Mouse (Mus musculus) yolk sac, embryonic 10.5 days (tissue): ENCODE data around the gene Rgn.

Source experiments
- DNase-seq: peaks from one replicate; pipeline ENCODE4 v3.0.0-alpha.2; 2017; ENCODE audit warnings: low spot score

The Rgn gene

DNA sequence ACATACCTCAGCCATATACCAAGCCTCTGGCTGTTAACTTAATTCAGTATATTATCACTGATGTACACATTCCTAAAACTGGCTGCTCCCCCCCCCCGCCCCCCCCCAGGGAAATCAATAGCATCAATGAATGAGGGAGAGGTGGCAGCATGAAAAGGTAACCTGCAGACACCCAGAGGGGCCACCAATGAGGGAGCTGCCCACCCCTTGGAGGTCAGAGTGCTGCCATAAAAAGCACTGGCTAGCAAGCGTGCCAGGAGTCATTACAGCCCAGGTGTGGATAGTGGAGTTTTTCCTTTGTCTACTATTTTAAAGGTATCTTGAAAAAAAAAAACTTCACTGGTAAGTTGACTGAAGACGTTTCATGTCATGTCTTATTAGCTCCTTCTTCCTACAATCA, at the start of gene Rgn:
Rgn (plus strand) TSS at position 256 of the 400 bp plus-strand sequence.
- DNase-seq, result no peak

DNA sequence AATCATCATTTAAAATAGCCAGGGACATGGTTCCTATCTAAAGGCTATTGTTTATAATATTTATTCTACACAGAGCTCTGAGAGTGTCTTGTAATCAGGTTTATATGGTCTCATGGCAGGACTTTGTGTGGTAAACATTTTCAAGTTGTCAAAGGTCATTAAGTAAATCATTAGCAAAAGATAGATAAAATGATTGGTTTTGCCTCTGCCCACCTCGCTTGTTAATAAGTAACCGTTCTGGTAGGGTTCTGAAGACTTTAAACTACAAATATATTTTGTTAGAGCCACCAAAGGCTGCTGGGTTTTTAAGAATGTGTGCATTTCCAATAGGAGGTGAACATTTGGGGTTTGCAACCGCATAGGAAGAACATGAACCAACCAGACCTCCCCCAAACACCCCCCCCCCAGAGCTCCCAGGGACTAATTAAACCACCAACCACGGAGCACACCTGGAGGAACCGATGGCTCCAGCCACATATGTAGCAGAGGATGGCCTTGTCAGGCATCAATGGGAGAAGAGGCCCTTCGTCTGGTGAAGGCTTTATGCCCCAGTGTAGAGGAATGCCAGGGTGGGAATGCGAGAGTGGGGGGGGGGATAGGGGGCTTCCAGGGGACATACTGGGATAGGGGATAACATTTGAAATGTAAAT, 29.2 kb upstream of the Rgn start:
- DNase-seq, result peak; percentile 47

DNA sequence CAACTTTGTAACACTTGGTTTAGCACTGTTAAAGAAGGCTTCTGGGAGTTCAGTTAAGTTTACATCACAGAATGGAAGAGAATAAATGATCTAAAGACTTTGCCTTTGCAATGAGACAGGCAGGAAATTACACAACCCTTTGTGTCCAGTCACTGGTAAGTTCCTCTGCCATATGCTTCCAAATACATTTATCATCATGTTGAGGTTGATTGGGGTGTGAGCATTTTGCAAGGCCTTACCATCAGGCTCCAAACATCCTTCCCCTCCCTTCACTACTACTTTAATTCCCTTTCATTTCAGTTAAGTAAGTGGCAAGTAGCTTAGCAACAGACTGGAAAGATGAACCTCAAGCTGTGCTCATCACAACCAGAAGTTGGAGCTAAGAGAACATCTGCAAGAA, 28.0 kb upstream of the Rgn start:
- DNase-seq, result no peak

DNA sequence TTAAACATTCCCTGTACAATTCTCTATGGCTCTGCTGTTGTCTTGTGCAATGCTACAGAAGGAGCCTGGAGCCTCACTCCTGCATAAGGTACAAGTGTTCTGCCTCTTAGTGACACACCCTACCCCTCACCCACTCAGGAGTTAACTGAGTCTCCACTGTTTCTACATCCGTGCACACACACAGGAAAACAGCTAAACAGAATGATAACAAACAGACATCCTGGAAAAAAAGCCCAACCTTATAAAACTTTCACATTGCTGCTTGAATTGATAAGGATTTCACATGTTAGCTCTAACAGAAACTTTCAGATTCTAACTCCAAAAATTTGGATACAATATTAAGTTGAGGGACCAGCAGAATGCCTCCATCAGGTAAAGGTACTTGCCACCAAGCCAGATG, 17.0 kb upstream of the Rgn start:
- DNase-seq, result no peak

DNA sequence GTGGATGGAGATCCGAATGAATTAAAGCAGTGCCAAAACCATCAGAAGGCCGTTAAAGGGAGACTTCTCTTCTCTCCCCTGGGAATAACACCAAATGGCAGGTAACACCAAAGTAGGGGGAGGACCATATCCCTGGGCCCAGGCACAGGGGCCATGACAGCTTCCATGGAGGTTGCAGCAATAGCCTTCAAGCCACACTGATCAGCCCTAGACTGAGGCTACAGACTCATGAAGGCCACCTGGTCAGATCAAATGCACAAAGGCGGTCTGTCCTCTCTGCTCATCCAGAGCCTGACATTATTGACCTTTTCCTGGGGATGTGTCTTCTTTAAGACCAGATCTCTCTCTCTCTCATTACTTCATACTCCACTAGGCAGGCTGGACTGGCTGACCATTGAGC, 5.7 kb upstream of the Rgn start:
- no peak for DNase-seq

DNA sequence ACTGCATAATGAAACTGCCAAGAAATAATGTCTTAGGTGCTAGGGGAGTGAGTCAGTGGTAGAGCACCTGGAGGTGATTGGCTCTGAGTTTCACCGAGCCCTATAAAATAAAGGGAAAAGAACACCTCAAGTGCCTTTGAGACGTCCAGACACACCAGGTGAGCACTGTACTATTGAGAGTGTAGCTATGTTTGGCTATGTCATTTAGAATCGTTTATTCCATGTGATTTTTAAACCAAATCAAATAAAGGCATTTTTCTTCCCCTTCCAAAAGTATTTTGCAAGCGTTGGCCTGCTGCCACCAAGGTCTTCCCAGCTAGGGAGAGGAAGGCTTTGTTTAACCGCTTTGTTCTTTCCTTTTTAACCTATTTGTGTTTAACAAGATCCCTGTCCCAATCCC, 2.0 kb upstream of the Rgn start:
- no peak for DNase-seq

DNA sequence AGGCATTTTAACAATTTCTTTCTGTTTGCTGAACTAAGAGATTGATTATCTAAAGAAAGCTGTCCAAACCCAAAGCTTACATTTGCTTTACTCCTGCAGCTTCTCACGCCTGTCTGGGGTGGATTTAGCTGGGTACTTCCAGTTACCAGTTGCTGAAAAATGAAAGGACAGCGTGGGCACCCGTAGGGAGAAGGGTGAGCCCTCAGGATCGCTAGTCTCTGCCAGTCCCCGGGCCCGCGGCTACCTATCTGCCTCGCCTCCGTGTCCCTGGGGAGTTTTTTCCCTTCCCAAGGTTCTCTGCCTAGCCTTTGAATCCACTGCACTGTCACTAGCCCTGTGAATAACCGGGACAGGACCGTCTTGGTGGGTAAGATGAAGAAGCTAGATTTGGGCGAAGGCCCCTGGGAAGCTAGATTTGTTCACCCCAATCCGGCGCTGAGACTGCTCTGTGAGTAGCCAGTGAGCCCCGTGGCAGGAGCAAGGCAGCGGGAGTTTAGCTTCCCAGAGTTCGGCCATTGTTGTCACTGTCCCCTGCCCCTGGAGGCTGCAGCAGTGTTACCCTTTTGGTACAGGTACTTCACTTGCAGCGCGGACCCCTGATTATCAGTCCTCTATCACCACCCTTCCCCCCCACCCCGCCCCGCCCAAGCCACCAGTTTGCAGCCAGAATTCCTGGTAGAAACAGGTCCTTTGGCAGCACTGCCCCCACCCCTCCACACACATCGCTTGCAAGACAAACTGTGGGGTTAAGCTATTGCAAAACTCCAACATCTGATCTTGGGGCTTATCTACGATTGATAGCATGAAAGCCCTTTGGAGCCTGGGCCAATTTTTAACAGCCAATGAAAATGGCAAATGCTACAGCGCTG, 1.3 kb upstream of the Rgn start:
- DNase-seq, result peak; percentile 77

DNA sequence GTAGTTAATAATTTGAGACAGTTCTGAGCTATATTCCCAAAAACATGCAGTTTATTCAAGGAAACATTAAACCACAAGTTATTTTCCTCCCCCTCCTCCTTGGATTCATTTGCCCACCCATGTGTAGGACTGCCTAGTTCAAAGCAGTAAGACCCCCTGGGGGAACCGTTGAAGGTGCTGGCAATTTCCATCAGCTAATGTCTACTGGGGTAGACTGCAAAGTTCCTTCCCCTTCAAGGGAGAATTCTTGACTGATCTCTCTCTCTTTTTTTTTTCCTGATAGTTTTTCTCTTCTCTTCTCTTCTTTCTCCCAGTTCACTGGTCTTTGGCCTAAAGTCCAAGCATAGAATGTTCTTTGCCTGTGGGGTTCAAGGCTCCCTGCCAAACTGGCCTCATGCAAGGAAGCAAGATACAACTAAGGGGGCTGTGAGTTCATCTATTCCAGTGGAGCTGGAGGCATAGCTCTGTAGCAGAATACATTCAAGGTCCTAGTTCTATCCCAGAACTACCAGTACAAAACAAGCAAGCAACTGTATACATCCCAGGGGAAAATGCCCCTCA, 627 bp upstream of the Rgn start:
- DNase-seq, result no peak

DNA sequence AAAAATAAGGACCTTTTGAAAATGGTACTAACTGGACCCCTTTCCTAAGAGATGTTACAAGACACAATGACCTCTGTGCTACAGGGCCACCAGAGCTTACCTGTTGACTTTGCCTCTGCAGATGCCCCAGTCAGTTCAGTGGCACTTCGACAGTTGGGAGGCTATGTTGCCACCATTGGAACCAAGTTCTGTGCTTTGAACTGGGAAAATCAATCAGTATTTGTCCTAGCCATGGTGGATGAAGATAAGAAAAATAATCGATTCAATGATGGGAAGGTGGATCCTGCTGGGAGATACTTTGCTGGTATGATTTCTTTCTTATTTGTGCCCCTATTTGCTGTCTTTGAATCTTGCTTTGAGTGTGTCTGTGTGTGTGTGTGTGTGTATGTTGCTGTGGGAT, 2.6 kb downstream of the Rgn start:
- no peak for DNase-seq

DNA sequence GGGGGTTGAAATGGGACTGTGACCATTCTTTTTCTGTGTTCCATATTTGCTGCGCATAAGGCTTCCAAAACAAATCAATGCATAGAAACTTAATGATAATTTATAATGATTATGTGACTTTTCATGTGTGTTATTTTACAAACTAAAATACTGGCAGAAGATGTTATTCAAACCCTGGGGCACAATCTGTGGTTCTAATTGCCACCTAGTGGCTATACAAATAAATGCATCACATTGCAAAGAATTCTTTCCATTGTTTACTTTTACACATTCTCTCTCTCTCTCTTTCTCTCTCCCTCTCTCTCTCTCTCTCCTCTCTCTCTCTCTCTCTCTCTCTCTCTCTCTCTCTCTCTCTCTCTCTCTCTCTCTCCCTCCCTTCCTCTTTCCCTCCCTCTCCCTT, 12.3 kb downstream of the Rgn start:
- DNase-seq, result no peak

DNA sequence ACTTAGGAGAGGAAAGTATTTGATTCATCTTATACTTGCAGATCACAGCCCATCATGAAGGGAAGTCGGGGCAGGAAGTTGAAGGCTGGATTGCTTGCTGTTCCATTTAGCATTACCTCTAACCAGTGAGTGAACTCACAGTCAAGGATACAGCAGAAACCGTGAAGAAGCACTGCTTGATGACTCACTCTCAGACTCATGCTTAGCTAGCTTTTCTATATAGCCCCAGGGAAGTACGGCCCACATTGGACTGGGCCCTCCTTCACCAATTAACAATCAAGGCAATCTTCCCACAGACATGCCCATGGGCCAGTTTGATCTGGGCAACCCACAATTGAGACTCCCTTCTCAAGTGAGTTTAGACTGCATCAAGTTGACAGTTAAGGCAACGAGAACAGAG, 14.4 kb downstream of the Rgn start:
- no peak for DNase-seq

DNA sequence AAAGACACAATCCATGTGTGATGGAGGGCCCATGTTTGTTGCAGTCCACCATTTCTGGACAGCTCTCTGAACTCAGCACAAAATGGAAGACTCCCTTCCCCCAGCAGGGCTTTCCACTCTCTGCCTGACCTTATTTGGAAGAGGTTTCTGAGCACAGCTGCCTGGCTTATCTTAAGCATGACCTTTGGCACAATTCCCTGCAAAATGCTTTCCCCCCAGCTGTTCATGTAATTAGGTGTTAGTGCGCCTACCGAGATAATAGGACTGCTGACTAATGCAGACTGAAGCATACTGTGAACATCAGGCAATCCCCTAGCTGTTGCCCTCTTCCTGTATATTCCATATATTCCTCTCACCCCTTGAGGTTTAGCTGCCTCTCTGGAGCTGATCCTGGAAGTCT, 21.4 kb downstream of the Rgn start:
- DNase-seq, result peak; percentile 80

DNA sequence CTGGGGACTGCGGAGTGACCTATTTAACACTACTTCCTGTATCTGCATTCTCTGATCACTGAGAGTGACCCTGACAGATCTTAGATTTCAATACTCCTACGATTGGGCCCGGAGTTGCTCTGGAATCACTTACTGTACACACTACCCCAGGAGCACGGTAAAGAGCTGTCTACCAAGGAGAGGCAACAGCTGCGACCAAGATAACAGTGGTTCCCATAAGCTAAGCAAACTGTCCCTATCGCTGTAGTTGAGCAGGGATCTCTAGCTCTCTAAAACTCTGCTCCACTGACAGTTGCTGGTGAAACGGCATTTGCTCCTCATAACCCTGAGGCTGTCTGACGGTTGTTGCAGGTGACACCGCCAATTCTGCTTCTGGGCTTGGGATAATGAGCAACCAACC, 23.1 kb downstream of the Rgn start:
- no peak for DNase-seq

DNA sequence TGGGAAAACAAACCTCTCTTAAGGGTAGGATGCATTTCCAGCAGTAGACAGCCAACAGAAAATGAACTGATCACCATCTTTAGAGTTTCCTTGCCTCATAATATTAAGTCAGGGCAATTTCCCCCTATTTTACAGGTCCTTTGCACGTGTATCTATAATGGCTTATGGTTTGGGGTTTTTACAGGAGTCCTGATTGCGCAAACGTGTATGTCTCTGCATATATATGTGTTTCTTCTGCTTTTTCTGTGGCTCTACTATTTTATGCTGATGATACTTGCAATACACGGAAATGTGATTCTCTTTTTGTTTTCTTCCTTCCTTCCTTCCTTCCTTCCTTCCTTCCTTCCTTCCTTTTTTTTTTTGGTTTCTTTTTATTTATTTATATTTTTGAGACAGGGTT, 24.3 kb downstream of the Rgn start:
- DNase-seq, result no peak

DNA sequence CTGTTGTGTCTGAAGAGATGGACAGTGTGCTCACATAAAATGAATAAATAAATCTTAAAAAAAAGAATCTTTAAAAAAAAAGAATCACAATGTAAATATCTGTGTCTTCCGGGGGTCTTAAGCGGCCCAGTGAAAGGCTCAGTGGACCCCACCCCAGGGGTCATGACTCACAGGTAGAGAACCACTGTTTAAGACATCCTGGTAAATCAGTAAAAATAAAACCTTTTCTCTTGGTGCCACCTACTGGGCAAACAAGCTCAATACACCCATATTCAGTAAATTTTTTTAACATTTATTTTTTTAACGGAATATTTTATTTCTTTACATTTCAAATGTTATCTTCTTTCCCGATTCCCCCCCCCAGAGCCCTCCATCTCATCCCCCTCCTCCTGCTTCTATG, 38.4 kb downstream of the Rgn start:
- no peak for DNase-seq

DNA sequence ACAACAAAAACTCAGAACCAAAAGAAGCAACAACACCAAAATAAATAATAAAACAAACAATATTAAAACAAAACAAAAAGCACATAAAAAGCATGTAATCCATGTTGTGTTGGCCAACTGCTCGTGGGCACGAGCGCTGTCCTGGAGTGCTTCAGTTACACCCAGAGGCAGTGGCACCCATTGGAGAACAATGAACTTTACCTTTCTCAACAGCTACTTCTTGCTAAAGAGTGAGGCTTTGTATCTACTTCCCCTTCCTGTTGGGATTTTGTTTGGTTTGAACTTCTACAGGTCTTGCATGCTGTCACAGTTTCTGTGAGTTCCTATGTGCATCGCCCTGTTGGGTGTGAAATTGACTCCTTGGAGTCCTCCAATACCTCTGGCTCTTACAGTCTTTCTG, 58.9 kb downstream of the Rgn start:
- DNase-seq, result no peak
